Mouse (Mus musculus): ENCODE data around the gene Zfp207. TPM values are rescaled to one million over a fixed set of nuclear protein-coding genes. Genes with fewer than 3 reads are reported as not detected.

The Zfp207 gene
- polyA plus RNA-seq, 2 experiments: 79.3 to 106 TPM

- ATAC-seq (ENCODE audit: insufficient read depth): peak; percentile 36
- no peak for TF ChIP-seq EP300 (IDR thresholded peaks at IDR 0.05; ENCODE audit: low read depth)
- TF ChIP-seq CTCF (IDR thresholded peaks at IDR 0.05; ENCODE audit: low read depth): no peak
- peak overlapping the region; percentile 95 for H3K9ac ChIP-seq (replicated peaks)
These were observed 457 bp upstream of the Zfp207 start for GRCm38 (mm10) chr11:80382626-80383018.

GRCm38 (mm10) chr11:80383626-80384046 is 557 bp downstream of the Zfp207 start:
- Histone ChIP-seq H3K27ac (peak overlapping the region; percentile 96), H3K4me2 (ENCODE audit: low read depth) (no peak overlapping the region), H3K36me3 (replicated peaks; ENCODE audit: control insufficient read depth, insufficient read depth, low read depth) (peaks cover 40% of the 10 kb centered on the region), H3K27me3 (ENCODE audit: control insufficient read depth, insufficient read depth, low read length) (no peaks in the 10 kb centered on the region), H3K9me3 (ENCODE audit: control insufficient read depth, low read length) (no peaks in the 10 kb centered on the region), H3K4me1 (replicated peaks; ENCODE audit: control insufficient read depth in 2 of 2, insufficient read depth in 2 of 2, low read length in 1 of 2) (peaks cover 14 to 15% of the 10 kb centered on the region in 2 experiments), H3K4me3 (ENCODE audit: insufficient read depth in 1 of 2, low read depth in 2 of 2, low read length in 2 of 2) (peak overlapping the region; percentile 95 to 99), H3K9ac (replicated peaks) (peak overlapping the region; percentile 95)
- TF ChIP-seq EP300 (IDR thresholded peaks at IDR 0.05; ENCODE audit: low read depth) (peak; percentile 22; the same call in 1 of the 2 replicates), CTCF (IDR thresholded peaks at IDR 0.05; ENCODE audit: low read depth) (no peak)
- ATAC-seq (ENCODE audit: insufficient read depth): peak; percentile 54
- DNase-seq (ENCODE audit: low read depth in 3 of 3, low spot score in 3 of 3): peak; percentile 64 to 73 (median 68)
- under 1% methylated on average over 20 of the region's 20 CpGs for WGBS (ENCODE audit: insufficient replicate concordance)

More at GRCm38 (mm10) chr11:80382626-80383018, 457 bp upstream of the Zfp207 start:
- peak; percentile 42 to 61 (median 50) for DNase-seq (ENCODE audit: low read depth in 3 of 3, low spot score in 3 of 3)
- Histone ChIP-seq H3K9me3 (ENCODE audit: control insufficient read depth, low read length) (no peaks in the 10 kb centered on the region), H3K4me2 (ENCODE audit: low read depth) (peak overlapping the region; percentile 70), H3K4me3 (ENCODE audit: insufficient read depth in 1 of 2, low read depth in 2 of 2, low read length in 2 of 2) (peak overlapping the region; percentile 95 to 99), H3K27me3 (ENCODE audit: control insufficient read depth, insufficient read depth, low read length) (no peaks in the 10 kb centered on the region), H3K4me1 (replicated peaks; ENCODE audit: control insufficient read depth in 2 of 2, insufficient read depth in 2 of 2, low read length in 1 of 2) (peaks cover 14 to 18% of the 10 kb centered on the region in 2 experiments), H3K36me3 (replicated peaks; ENCODE audit: control insufficient read depth, insufficient read depth, low read depth) (peaks cover 29% of the 10 kb centered on the region), H3K27ac (peak overlapping the region; percentile 96)
- under 1% methylated on average over 12 of the region's 12 CpGs for WGBS (ENCODE audit: insufficient replicate concordance)

- peak overlapping the region; percentile 95 to 99 for H3K4me3 ChIP-seq (ENCODE audit: insufficient read depth in 1 of 2, low read depth in 2 of 2, low read length in 2 of 2)
- TF ChIP-seq CTCF (IDR thresholded peaks at IDR 0.05; ENCODE audit: low read depth) (no peak), EP300 (IDR thresholded peaks at IDR 0.05; ENCODE audit: low read depth) (no peak)
- peak overlapping the region; percentile 90 for H3K4me2 ChIP-seq (ENCODE audit: low read depth)
- H3K9me3 ChIP-seq (ENCODE audit: control insufficient read depth, low read length): no peaks in the 10 kb centered on the region
- peaks cover 45% of the 10 kb centered on the region for H3K36me3 ChIP-seq (replicated peaks; ENCODE audit: control insufficient read depth, insufficient read depth, low read depth)
- H3K4me1 ChIP-seq (replicated peaks; ENCODE audit: control insufficient read depth in 2 of 2, insufficient read depth in 2 of 2, low read length in 1 of 2): peaks cover 14 to 15% of the 10 kb centered on the region in 2 experiments
- H3K27ac ChIP-seq: peak overlapping the region; percentile 54
- no peaks in the 10 kb centered on the region for H3K27me3 ChIP-seq (ENCODE audit: control insufficient read depth, insufficient read depth, low read length)
- no peak for DNase-seq (ENCODE audit: low read depth in 3 of 3, low spot score in 3 of 3)
- peak overlapping the region; percentile 87 for H3K9ac ChIP-seq (replicated peaks)
- no peak for ATAC-seq (ENCODE audit: insufficient read depth)
These were observed 1.4 kb downstream of the Zfp207 start for GRCm38 (mm10) chr11:80384461-80384860.

GRCm38 (mm10) chr11:80385055-80385454 is 2.0 kb downstream of the Zfp207 start:
- TF ChIP-seq EP300 (IDR thresholded peaks at IDR 0.05; ENCODE audit: low read depth) (no peak), CTCF (IDR thresholded peaks at IDR 0.05; ENCODE audit: low read depth) (no peak)
- H3K4me1 ChIP-seq (replicated peaks; ENCODE audit: control insufficient read depth in 2 of 2, insufficient read depth in 2 of 2, low read length in 1 of 2): peaks cover 14 to 15% of the 10 kb centered on the region in 2 experiments
- H3K27me3 ChIP-seq (ENCODE audit: control insufficient read depth, insufficient read depth, low read length): no peaks in the 10 kb centered on the region
- no peak overlapping the region for H3K27ac ChIP-seq
- peak overlapping the region; percentile 87 for H3K9ac ChIP-seq (replicated peaks)
- no peaks in the 10 kb centered on the region for H3K9me3 ChIP-seq (ENCODE audit: control insufficient read depth, low read length)
- peak overlapping the region; percentile 95 to 99 for H3K4me3 ChIP-seq (ENCODE audit: insufficient read depth in 1 of 2, low read depth in 2 of 2, low read length in 2 of 2)
- H3K4me2 ChIP-seq (ENCODE audit: low read depth): peak overlapping the region; percentile 90
- 21% methylated on average over 4 of the region's 4 CpGs for WGBS (ENCODE audit: insufficient replicate concordance)
- peaks cover 51% of the 10 kb centered on the region for H3K36me3 ChIP-seq (replicated peaks; ENCODE audit: control insufficient read depth, insufficient read depth, low read depth)
- DNase-seq (ENCODE audit: low read depth in 3 of 3, low spot score in 3 of 3) (no peak), ATAC-seq (ENCODE audit: insufficient read depth) (no peak)

- peaks cover 64% of the 10 kb centered on the region for H3K36me3 ChIP-seq (replicated peaks; ENCODE audit: control insufficient read depth, insufficient read depth, low read depth)
- no peaks in the 10 kb centered on the region for H3K27me3 ChIP-seq (ENCODE audit: control insufficient read depth, insufficient read depth, low read length)
- peak overlapping the region; percentile 24 to 95; a peak in 3 of 4 replicates for H3K4me3 ChIP-seq (ENCODE audit: insufficient read depth in 1 of 2, low read depth in 2 of 2, low read length in 2 of 2)
- H3K4me2 ChIP-seq (ENCODE audit: low read depth): peak overlapping the region; percentile 90
- peaks cover 13 to 15% of the 10 kb centered on the region in 2 experiments for H3K4me1 ChIP-seq (replicated peaks; ENCODE audit: control insufficient read depth in 2 of 2, insufficient read depth in 2 of 2, low read length in 1 of 2)
- no peak overlapping the region for H3K27ac ChIP-seq
- ATAC-seq (ENCODE audit: insufficient read depth) (no peak), DNase-seq (ENCODE audit: low read depth in 3 of 3, low spot score in 3 of 3) (peak in 1 of 3 experiments; percentile 30)
- 6% methylated on average over 2 of the region's 2 CpGs for WGBS (ENCODE audit: insufficient replicate concordance)
- H3K9me3 ChIP-seq (ENCODE audit: control insufficient read depth, low read length): no peaks in the 10 kb centered on the region
- peak overlapping the region; percentile 6; the same call in 1 of the 2 replicates for H3K9ac ChIP-seq (replicated peaks)
- TF ChIP-seq EP300 (IDR thresholded peaks at IDR 0.05; ENCODE audit: low read depth): 0 out of 2 replicates have a peak, but pooled peaks have one; percentile 21
- TF ChIP-seq CTCF (IDR thresholded peaks at IDR 0.05; ENCODE audit: low read depth): no peak
These were observed 3.7 kb downstream of the Zfp207 start for GRCm38 (mm10) chr11:80386790-80387189.

Measured in liver, embryonic 14.5 days (tissue).